Mouse (Mus musculus): ENCODE data around the gene Pcyt1a.

DNA sequence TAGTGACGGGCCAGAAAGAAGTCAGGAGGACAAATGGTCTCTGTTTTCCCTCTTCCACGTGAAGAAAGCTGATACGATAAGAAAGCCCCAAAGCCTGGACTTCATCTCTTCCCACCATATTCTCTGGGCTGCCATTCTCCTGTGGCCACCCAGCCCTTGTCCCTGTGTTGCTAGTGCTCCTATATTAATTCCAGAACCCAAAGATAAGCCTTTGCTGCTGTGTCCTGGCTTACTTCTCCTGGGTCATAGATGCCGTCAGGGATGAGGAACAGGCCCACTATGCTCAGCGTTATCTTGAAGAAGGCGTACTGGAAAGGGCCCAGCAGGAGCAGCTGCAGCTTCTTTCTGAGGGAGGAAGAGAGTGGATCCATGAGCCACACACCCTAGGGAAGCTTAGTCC, 46.6 kb downstream of the Pcyt1a start:
- TF ChIP-seq POLR2A (IDR thresholded peaks at IDR 0.05; ENCODE audit: borderline replicate concordance, control insufficient read depth, low read depth, low read length) (no peak), CTCF (IDR thresholded peaks at IDR 0.05; ENCODE audit: control insufficient read depth, insufficient read depth, low read length) (no peak)

Measured in bone marrow, adult 2 months (tissue).